Mouse (Mus musculus): Measurements from ENCODE around the gene Sipa1l2.
A peak's percentile ranks its signal among the peaks of the same experiment; 100 is the strongest.

The Sipa1l2 gene

DNA sequence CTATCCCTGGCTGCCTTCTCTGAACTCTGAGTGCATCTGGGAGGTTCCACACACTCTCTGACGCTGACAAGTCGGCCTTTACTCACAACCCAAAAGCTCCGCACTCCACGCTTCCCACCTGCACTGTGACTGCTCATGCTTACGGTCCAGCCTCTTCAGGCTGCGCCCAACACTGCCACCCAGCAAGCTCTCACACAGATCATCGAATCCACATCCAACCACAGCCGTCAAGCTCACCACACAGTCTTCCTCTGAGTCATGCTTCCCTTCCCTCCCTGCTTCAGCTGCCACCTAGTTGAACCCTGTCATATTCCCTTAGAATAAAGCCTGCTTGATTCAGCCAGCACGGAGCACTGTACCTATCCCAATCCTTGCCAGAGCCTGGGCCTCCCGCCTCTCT, 71.1 kb downstream of the Sipa1l2 start:
- peaks cover 17% of the 10 kb centered on the region for H3K4me1 ChIP-seq (replicated peaks; ENCODE audit: low read depth, low read length)
- H3K27me3 ChIP-seq (ENCODE audit: insufficient read depth, low read length): no peaks in the 10 kb centered on the region
- H3K4me3 ChIP-seq (replicated peaks; ENCODE audit: low read length): no peak overlapping the region
- no peaks in the 10 kb centered on the region for H3K9me3 ChIP-seq (ENCODE audit: low read length)
- 0 out of 2 replicates have a peak, but pooled peaks cover 3% of the 10 kb centered on the region for H3K36me3 ChIP-seq (ENCODE audit: insufficient read depth, low read length)
- TF ChIP-seq POU5F1 (IDR thresholded peaks at IDR 0.05; ENCODE audit: borderline replicate concordance, low read length) (no peak), CTCF (conservative IDR thresholded peaks at IDR 0.05; ENCODE audit: low read length) (no peak), NANOG (IDR thresholded peaks at IDR 0.05; ENCODE audit: borderline replicate concordance, low read length) (no peak)

DNA sequence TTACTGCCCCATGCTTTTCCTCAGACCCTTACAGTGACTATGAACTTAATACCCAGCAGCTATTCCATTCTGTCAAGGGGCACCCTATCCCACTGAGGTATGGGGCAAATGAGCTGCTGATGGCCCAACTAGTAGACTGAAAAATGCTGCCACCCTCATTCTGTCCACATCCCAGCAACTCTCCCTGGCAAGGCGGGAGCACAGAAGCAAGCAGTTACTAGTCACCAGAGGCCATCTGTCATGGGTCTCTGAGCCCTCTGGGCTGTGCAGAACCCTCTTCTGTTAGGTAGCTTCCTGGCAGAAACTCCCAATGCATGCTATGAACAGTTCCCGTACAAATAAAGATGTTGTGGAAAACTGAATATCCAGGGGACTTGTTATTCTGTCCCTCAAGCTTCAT, 74.1 kb downstream of the Sipa1l2 start:
- TF ChIP-seq CTCF (conservative IDR thresholded peaks at IDR 0.05; ENCODE audit: low read length): no peak
- no peak for TF ChIP-seq POU5F1 (IDR thresholded peaks at IDR 0.05; ENCODE audit: borderline replicate concordance, low read length)
- no peak for TF ChIP-seq NANOG (IDR thresholded peaks at IDR 0.05; ENCODE audit: borderline replicate concordance, low read length)
- Histone ChIP-seq H3K36me3 (ENCODE audit: insufficient read depth, low read length) (peaks cover 23% of the 10 kb centered on the region), H3K9me3 (ENCODE audit: low read length) (no peaks in the 10 kb centered on the region), H3K27me3 (ENCODE audit: insufficient read depth, low read length) (no peaks in the 10 kb centered on the region), H3K4me1 (replicated peaks; ENCODE audit: low read depth, low read length) (peaks cover 17% of the 10 kb centered on the region), H3K4me3 (replicated peaks; ENCODE audit: low read length) (no peak overlapping the region)

DNA sequence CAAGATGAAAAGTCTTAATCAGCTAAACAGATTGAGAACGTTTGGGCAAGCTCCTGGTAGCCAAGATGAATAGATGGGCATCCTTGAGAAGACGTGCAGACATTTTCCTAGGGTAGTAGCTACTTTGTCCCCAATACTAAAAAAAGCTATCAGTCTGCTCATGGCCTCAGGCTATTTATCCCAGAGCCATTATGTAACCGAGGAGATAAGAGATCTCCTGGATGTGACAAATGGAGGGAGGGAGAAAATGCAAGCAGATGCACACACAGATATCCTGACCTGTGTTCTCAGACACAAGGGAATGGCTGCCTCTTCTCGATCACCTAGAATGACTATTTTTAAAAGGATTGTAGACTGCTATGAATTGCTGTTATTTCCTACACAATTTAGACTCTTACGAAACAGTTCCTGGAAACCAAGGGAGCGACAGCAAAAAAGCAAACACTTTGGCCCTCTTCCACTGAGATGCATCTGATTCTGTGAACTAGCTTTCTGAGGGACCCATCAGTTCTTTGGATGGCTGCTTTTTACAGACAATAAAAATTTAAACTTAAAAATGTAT, 76.3 kb downstream of the Sipa1l2 start:
- H3K27me3 ChIP-seq (ENCODE audit: insufficient read depth, low read length): no peaks in the 10 kb centered on the region
- H3K4me3 ChIP-seq (replicated peaks; ENCODE audit: low read length): no peak overlapping the region
- H3K4me1 ChIP-seq (replicated peaks; ENCODE audit: low read depth, low read length): peaks cover 17% of the 10 kb centered on the region
- TF ChIP-seq POU5F1 (IDR thresholded peaks at IDR 0.05; ENCODE audit: borderline replicate concordance, low read length): no peak
- no peak for TF ChIP-seq NANOG (IDR thresholded peaks at IDR 0.05; ENCODE audit: borderline replicate concordance, low read length)
- TF ChIP-seq CTCF (conservative IDR thresholded peaks at IDR 0.05; ENCODE audit: low read length): no peak
- H3K36me3 ChIP-seq (ENCODE audit: insufficient read depth, low read length): peaks cover 41% of the 10 kb centered on the region
- H3K9me3 ChIP-seq (ENCODE audit: low read length): no peaks in the 10 kb centered on the region

DNA sequence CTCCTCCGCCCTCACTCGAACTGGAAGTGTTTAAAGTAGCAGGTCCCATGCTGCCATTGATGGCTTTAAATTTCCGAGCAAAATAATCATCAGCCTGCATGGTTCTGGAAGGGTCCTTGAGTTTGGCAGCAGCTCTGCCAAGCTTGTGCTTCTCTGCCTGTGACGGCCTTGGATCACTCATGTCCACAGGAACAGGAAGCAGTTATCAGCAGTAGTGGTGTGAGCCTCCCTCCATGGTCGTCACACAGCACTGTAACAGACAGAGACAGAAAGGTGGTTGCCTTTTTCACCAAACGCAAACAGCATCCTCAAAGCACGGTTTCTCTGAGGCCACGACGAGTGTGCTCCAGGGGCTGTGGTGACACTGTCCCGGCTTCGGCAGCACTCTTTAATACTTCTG, 77.2 kb downstream of the Sipa1l2 start:
- TF ChIP-seq NANOG (IDR thresholded peaks at IDR 0.05; ENCODE audit: borderline replicate concordance, low read length): no peak
- no peak for TF ChIP-seq POU5F1 (IDR thresholded peaks at IDR 0.05; ENCODE audit: borderline replicate concordance, low read length)
- no peak for TF ChIP-seq CTCF (conservative IDR thresholded peaks at IDR 0.05; ENCODE audit: low read length)
- Histone ChIP-seq H3K27me3 (ENCODE audit: insufficient read depth, low read length) (no peaks in the 10 kb centered on the region), H3K36me3 (ENCODE audit: insufficient read depth, low read length) (peaks cover 50% of the 10 kb centered on the region), H3K9me3 (ENCODE audit: low read length) (no peaks in the 10 kb centered on the region), H3K4me3 (replicated peaks; ENCODE audit: low read length) (no peak overlapping the region), H3K4me1 (replicated peaks; ENCODE audit: low read depth, low read length) (peaks cover 14% of the 10 kb centered on the region; the same call in 1 of the 2 replicates)

DNA sequence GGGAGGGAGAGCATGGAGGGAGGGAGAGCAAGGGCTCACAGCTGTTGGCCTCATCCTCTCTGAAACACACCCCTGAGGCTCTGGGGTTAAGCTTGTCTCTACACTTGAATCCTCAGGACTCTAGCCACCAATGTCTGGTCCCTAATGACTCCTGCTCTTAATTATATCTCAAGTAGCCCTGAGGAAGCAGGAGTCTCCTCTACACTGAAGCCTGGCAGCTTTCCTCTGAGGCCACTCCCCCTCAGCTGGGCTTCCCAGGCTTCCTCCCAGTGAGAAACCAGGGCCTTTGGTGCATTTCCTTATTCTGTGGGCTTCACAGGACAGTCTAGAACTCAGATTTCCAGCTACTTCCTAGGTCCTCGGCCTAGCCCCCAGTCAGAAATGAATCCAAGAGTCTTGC, 80.9 kb downstream of the Sipa1l2 start:
- Histone ChIP-seq H3K9me3 (ENCODE audit: low read length) (no peaks in the 10 kb centered on the region), H3K4me3 (replicated peaks; ENCODE audit: low read length) (no peak overlapping the region), H3K36me3 (ENCODE audit: insufficient read depth, low read length) (peaks cover 70% of the 10 kb centered on the region), H3K27me3 (ENCODE audit: insufficient read depth, low read length) (no peaks in the 10 kb centered on the region), H3K4me1 (replicated peaks; ENCODE audit: low read depth, low read length) (peaks cover 36% of the 10 kb centered on the region)
- no peak for TF ChIP-seq NANOG (IDR thresholded peaks at IDR 0.05; ENCODE audit: borderline replicate concordance, low read length)
- TF ChIP-seq POU5F1 (IDR thresholded peaks at IDR 0.05; ENCODE audit: borderline replicate concordance, low read length): no peak
- TF ChIP-seq CTCF (conservative IDR thresholded peaks at IDR 0.05; ENCODE audit: low read length): no peak

DNA sequence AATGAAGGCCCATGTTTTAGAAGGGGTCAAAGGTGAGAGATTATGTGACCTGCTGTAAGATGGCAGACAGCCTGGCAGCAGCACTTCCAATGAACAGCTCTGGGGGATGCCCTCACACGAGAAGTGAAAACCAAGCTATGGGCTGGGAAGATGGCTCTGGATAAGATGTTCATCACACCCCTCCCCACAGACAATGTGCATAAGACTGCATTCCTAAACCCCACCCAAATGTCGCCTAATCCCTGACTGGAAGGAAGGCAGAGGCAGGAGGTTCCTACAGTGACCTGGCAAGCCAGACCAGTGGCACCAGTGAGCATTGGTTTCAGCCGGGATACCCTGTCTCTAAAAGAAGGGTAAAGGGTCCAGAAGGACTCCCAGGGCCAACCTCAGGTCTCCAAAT, 83.9 kb downstream of the Sipa1l2 start:
- H3K4me3 ChIP-seq (replicated peaks; ENCODE audit: low read length): no peak overlapping the region
- no peaks in the 10 kb centered on the region for H3K9me3 ChIP-seq (ENCODE audit: low read length)
- peaks cover 57% of the 10 kb centered on the region for H3K4me1 ChIP-seq (replicated peaks; ENCODE audit: low read depth, low read length)
- peaks cover 72% of the 10 kb centered on the region for H3K36me3 ChIP-seq (ENCODE audit: insufficient read depth, low read length)
- TF ChIP-seq NANOG (IDR thresholded peaks at IDR 0.05; ENCODE audit: borderline replicate concordance, low read length) (no peak), POU5F1 (IDR thresholded peaks at IDR 0.05; ENCODE audit: borderline replicate concordance, low read length) (no peak), CTCF (conservative IDR thresholded peaks at IDR 0.05; ENCODE audit: low read length) (no peak)
- no peaks in the 10 kb centered on the region for H3K27me3 ChIP-seq (ENCODE audit: insufficient read depth, low read length)

DNA sequence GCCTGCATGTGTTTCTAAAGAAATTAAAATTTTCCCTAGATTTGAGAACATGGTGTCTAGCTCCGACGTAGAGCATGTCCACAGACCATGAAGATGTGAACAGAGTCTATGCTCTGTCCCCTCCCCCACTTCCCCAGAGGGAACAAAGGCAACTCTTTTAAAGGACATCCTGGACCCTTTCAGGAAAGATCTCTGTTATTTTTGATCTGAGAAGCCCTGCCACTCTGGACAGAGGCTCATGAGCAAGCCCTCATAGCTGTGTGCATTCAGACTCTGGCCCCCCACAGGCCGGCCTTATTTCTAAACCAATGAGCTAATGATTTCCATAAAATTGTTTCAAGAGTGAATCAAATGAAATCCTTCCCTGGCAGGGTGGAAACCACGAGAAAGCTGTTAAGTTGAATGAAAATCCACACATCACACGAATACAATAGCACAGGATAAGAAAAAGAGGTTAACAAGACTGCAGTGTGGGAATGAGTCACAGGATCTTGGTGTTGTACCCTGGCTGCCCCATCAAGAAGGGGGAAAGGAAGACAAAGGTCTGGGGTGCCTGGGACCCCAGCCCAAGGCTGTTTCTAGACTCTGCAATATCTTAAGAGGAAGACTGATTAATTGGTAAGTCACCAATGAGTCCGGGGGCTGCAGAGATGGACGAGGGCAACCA, 84.9 kb downstream of the Sipa1l2 start:
- Histone ChIP-seq H3K9me3 (ENCODE audit: low read length) (no peaks in the 10 kb centered on the region), H3K36me3 (ENCODE audit: insufficient read depth, low read length) (peaks cover 71% of the 10 kb centered on the region), H3K4me1 (replicated peaks; ENCODE audit: low read depth, low read length) (peaks cover 67% of the 10 kb centered on the region), H3K4me3 (replicated peaks; ENCODE audit: low read length) (no peak overlapping the region), H3K27me3 (ENCODE audit: insufficient read depth, low read length) (no peaks in the 10 kb centered on the region)
- TF ChIP-seq POU5F1 (IDR thresholded peaks at IDR 0.05; ENCODE audit: borderline replicate concordance, low read length) (no peak), NANOG (IDR thresholded peaks at IDR 0.05; ENCODE audit: borderline replicate concordance, low read length) (no peak), CTCF (conservative IDR thresholded peaks at IDR 0.05; ENCODE audit: low read length) (no peak)

DNA sequence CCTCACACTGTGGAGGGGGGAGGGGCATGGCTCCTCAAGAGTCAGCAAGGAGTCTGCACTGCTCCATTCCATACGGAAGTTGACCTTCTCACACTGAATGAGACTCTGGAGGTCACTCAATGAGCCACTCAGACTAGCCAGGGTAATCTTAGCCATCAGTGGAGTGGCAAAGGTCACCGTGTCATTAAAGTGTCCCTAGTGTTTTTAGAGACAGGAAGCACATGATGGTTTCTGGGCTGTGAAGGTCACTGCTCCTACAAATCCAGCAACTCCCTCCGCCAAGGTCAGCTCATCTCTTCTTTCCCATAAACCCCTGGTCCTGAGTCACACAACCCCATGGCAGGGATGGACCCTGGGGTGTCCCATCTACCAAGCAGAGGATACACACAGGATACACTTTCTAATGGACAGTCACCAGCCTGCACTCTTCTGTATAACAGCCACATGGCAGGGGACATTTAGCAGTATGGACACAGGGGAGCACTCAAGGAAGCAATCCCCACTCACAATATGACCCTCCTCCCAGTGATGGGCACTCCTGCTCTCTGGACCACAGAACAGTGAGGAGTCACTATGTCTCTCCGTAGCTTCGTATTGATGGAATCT, 87.0 kb downstream of the Sipa1l2 start:
- H3K4me1 ChIP-seq (replicated peaks; ENCODE audit: low read depth, low read length): peaks cover 76% of the 10 kb centered on the region
- 0 out of 2 replicates have a peak overlapping the region, but pooled peaks have one; percentile 10 for H3K4me3 ChIP-seq (replicated peaks; ENCODE audit: low read length)
- no peaks in the 10 kb centered on the region for H3K27me3 ChIP-seq (ENCODE audit: insufficient read depth, low read length)
- peaks cover 58% of the 10 kb centered on the region for H3K36me3 ChIP-seq (ENCODE audit: insufficient read depth, low read length)
- TF ChIP-seq CTCF (conservative IDR thresholded peaks at IDR 0.05; ENCODE audit: low read length): no peak
- no peak for TF ChIP-seq POU5F1 (IDR thresholded peaks at IDR 0.05; ENCODE audit: borderline replicate concordance, low read length)
- TF ChIP-seq NANOG (IDR thresholded peaks at IDR 0.05; ENCODE audit: borderline replicate concordance, low read length): no peak
- no peaks in the 10 kb centered on the region for H3K9me3 ChIP-seq (ENCODE audit: low read length)
